Mouse (Mus musculus) lung, adult 10 weeks (tissue): ENCODE results near the gene Pla1a. TPM values are rescaled to one million over a fixed set of nuclear protein-coding genes. Genes with fewer than 3 reads are reported as not detected.

Source experiments
- polyA plus RNA-seq: library from polyadenylated mRNA; stranded (reverse); fragments of 350-450 nt; fragmentation: Illumina TruSeq; extraction: RNeasy Lipid Tissue Mini Kit (QIAGEN cat#74804); gene quantifications from one replicate; pipeline ENCODE4 v1.2.3, GENCODE M21; 2014; ENCODE audit warnings: low read depth, low replicate concordance; ENCODE audit not compliant: insufficient read depth

Gene Pla1a
- 1.6 TPM for polyA plus RNA-seq

DNA sequence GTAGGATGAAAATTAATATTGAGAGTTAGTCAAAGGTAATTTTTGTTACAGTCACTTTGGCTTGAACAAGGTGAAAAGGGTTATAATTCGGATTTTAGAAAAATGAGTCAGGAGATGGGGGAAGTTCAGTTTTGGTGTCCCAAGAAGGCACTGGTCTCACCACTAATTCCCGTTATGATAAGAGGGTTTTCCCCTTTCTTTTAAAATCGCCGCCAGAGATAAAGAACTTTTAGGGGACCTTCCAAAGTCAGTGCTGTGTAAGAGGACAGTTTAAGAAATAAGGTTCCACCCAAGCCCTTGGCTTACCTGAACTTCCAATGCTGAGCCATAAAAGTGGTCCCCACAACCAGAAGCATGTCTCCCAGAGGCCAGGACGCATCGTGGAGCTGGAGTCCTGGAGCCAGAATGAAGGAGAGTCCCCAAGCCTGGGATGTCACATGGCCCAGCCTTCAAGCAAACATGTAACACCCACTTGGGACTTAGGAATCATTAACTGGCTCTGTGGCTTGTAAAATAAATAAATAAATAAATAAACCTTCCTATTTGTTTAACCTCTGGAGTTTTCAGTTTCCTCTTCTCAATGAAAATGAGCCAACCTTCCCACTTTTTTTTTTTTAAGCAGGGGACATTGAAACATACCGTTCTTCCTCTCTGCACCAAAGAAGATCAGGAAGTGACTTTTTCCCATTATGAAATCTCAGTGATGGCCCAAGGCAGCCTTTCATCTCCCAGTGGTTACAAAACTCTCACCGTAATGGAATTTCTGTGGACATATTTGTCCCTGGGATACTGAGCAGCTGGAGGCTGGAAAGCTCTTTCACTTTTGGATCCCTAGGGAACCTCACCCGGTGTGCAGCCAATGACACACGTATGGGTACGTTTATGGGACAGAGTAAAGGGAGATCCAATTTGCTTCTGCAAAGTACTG is at the start of gene Pla1a:
TSS of gene Pla1a (minus strand) at position 648 of the 928 bp plus-strand sequence.

DNA sequence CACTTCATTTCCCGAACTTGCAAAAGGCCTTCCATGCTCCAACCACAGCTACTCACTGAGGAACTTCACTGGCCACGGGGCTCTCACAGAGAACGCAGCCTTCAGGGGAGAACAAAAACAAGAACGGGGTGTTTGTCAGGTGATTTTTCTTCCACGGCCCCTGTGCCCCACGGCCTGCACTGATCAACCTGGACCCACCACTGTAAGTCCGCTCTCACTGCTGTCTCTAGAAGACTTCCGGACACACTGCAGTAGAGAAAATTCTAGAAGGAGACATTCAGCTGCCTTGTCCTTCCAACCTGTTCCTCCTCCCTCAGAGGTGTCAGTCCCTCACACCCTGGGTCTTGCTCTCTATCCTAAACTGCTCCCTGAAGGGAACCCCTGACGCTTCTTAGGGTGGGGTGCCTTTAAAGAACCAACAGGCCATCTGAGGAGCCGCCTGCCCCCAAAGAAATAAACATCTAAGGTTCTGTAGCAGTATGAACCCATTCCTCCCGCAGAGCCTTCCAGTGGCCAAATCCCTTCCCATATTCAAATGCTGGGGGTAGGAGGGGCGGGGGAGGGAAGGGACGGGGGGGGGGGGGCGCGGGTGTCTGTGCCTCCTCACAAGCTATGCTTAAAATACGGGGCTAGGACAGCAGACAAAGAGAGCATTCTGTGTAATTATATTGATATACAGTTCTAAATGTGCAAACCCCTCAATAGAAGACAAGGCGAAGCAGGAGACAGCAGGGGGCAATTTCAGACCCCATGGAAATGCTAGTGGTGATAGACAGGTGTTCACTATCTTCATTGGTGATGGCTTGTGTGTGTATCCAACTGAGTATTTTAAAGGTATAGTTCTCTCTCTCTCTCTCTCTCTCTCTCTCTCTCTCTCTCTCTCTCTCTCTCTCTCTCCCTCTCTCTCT is 22.8 kb upstream of the Pla1a start, which contains the start of gene Cd80:
TSS of gene Cd80 (plus strand) at position 51 of the 908 bp plus-strand sequence.

GRCm38 (mm10) chr16:38452442-38453202 is 19.7 kb upstream of the Pla1a start, which contains the start of gene Adprh:
Adprh (minus strand) TSS chr16:38452703.

DNA sequence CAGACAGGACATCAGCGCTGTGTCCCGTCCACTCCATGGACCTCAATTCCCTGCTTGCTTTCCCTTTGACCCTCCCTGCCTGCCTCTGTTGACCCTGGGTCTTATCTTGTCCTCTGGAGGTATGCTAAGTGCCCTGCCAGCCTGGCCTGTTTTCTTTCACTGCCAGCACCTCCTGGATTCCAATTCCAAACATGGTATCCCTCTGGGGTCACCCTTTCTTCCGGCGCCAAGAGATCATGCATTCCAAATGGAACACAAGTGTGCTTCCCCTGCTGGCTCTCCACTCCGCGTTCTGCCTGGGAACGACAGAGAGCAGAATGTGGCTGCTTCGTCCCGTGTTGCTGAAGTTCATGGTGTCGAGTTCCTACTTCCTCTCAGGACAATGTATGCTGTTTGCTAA is 71.0 kb downstream of the Pla1a start, which contains the start of gene Popdc2:
TSS of gene Popdc2 (plus strand) at position 277 of the 400 bp plus-strand sequence.

DNA sequence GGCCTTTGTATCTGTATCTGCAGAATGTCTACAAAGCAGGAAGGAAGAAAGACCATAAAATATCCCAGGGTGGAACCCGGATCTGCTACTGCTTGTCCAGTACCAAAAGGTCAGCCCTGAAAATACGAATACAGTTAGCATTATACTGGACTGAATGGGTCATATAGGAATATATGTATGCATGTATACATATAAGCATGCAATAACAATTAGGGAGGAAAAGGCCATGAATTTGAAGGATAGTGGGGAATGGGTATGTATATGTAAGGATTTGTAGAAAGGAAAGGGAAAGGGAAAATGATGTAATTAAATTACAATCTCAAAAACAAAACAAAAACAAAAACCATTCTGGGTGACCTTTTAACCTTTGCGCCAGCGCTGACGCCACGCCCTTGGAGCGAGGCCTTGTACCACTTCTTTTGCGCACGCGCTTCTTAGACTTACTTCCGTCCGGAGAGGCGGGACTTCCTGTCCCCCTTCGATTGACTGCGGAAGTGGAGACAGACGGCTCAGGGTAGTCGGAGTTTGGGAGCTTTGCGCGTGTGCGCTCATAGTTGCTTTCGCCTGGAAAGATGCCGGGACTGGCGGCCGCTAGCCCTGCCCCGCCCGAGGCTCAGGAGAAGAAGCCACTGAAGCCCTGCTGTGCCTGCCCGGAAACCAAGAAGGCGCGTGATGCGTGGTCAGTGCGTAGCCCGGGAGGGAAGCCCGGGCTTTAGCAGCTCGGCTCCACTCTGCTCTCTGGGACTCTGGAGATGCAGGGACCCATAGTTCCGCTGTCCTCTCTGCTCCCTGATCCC is 86.2 kb downstream of the Pla1a start, which contains the start of the genes Cox17 and Gm21987:
TSS of gene Cox17 (plus strand) at position 463 of the 797 bp plus-strand sequence.
TSS of gene Gm21987 (plus strand) at position 512 of the 797 bp plus-strand sequence.

Other genes with a start within 250 kb of the Pla1a start
- 0.54 TPM for gene Nr1i2, start 138.3 kb downstream of the Pla1a start, polyA plus RNA-seq
- gene Maats1, start 91.0 kb downstream of the Pla1a start, polyA plus RNA-seq, result 3.7 TPM
- gene Cox17, start 86.2 kb downstream of the Pla1a start, polyA plus RNA-seq, result 288 TPM
- not detected for gene Gm21987, start 86.1 kb downstream of the Pla1a start, polyA plus RNA-seq
- gene Popdc2, start 70.9 kb downstream of the Pla1a start, polyA plus RNA-seq, result 11.8 TPM
- gene Adprh, start 19.6 kb upstream of the Pla1a start, polyA plus RNA-seq, result 25.5 TPM
- 1.5 TPM for gene Cd80, start 22.4 kb upstream of the Pla1a start, polyA plus RNA-seq
- gene Timmdc1, start 89.5 kb upstream of the Pla1a start, polyA plus RNA-seq, result 11.8 TPM
- gene Poglut1, start 117.1 kb upstream of the Pla1a start, polyA plus RNA-seq, result 23.5 TPM
- gene Tmem39a, start 125.6 kb upstream of the Pla1a start, polyA plus RNA-seq, result 24.3 TPM